Mouse (Mus musculus): ENCODE results near the gene Flt1. TPM values are rescaled to one million over a fixed set of nuclear protein-coding genes. Genes with fewer than 3 reads are reported as not detected.

The Flt1 gene
- total and polyA plus RNA-seq, 3 experiments: 20.5 to 88.3 (median 82.1) TPM

- DNase-seq: no peak
- intact Hi-C loops (cut with DNase I): no loop called here
- Histone ChIP-seq H3K4me1 (ENCODE audit: control insufficient read depth, insufficient read depth, low read length) (peaks cover 4% of the 10 kb centered on the region), H3K27ac (no peak overlapping the region), H3K79me2 (replicated peaks; ENCODE audit: control insufficient read depth, insufficient read depth, low read length) (peaks cover 2% of the 10 kb centered on the region; the same call in 1 of the 2 replicates), H3K9ac (ENCODE audit: low read depth, low read length) (no peak overlapping the region), H3K36me3 (ENCODE audit: control insufficient read depth, insufficient read depth, low read length) (no peaks in the 10 kb centered on the region), H3K4me3 (no peak overlapping the region), H3K27me3 (ENCODE audit: control insufficient read depth, insufficient read depth, low read length) (no peaks in the 10 kb centered on the region)
- no peak for TF ChIP-seq CTCF (IDR thresholded peaks at IDR 0.05)
- no peak for TF ChIP-seq POLR2A (IDR thresholded peaks at IDR 0.05; ENCODE audit: insufficient read depth, low read depth, low read length)
- no peak for TF ChIP-seq EP300 (IDR thresholded peaks at IDR 0.05; ENCODE audit: insufficient read depth, low read depth, low read length)
- WGBS: 62% methylated on average over 5 of the region's 5 CpGs
Observed at GRCm38 (mm10) chr5:147697165-147697564, 28.6 kb downstream of the Flt1 start.

GRCm38 (mm10) chr5:147692622-147693021, 33.2 kb downstream of the Flt1 start:
- Histone ChIP-seq H3K79me2 (replicated peaks; ENCODE audit: control insufficient read depth, insufficient read depth, low read length) (no peaks in the 10 kb centered on the region), H3K9ac (ENCODE audit: low read depth, low read length) (no peak overlapping the region), H3K36me3 (ENCODE audit: control insufficient read depth, insufficient read depth, low read length) (no peaks in the 10 kb centered on the region), H3K27me3 (ENCODE audit: control insufficient read depth, insufficient read depth, low read length) (no peaks in the 10 kb centered on the region), H3K27ac (no peak overlapping the region), H3K4me3 (no peak overlapping the region), H3K4me1 (ENCODE audit: control insufficient read depth, insufficient read depth, low read length) (no peaks in the 10 kb centered on the region; the same call in 1 of the 2 replicates)
- DNase-seq: no peak
- TF ChIP-seq CTCF (IDR thresholded peaks at IDR 0.05) (peak; percentile 46), EP300 (IDR thresholded peaks at IDR 0.05; ENCODE audit: insufficient read depth, low read depth, low read length) (no peak)
- WGBS: 95% methylated on average over 1 of the region's 1 CpGs
- intact Hi-C loops (cut with DNase I): no loop called here

GRCm38 (mm10) chr5:147683707-147684323, 42.0 kb downstream of the Flt1 start:
- TF ChIP-seq CTCF (IDR thresholded peaks at IDR 0.05) (no peak), EP300 (IDR thresholded peaks at IDR 0.05; ENCODE audit: insufficient read depth, low read depth, low read length) (no peak), POLR2A (IDR thresholded peaks at IDR 0.05; ENCODE audit: insufficient read depth, low read depth, low read length) (no peak)
- DNase-seq: no peak
- H3K27me3 ChIP-seq (ENCODE audit: control insufficient read depth, insufficient read depth, low read length): no peaks in the 10 kb centered on the region
- no peak overlapping the region for H3K9ac ChIP-seq (ENCODE audit: low read depth, low read length)
- H3K36me3 ChIP-seq (ENCODE audit: control insufficient read depth, insufficient read depth, low read length): peaks cover 2% of the 10 kb centered on the region; the same call in 1 of the 2 replicates
- intact Hi-C loops (cut with DNase I): no loop called here
- H3K27ac ChIP-seq: no peak overlapping the region
- 85% methylated on average over 12 of the region's 12 CpGs for WGBS
- no peaks in the 10 kb centered on the region; the same call in 1 of the 2 replicates for H3K4me1 ChIP-seq (ENCODE audit: control insufficient read depth, insufficient read depth, low read length)
- no peak overlapping the region for H3K4me3 ChIP-seq
- H3K79me2 ChIP-seq (replicated peaks; ENCODE audit: control insufficient read depth, insufficient read depth, low read length): no peaks in the 10 kb centered on the region

- Histone ChIP-seq H3K79me2 (replicated peaks; ENCODE audit: control insufficient read depth, insufficient read depth, low read length) (no peaks in the 10 kb centered on the region), H3K27ac (no peak overlapping the region), H3K4me1 (ENCODE audit: control insufficient read depth, insufficient read depth, low read length) (no peaks in the 10 kb centered on the region; the same call in 1 of the 2 replicates), H3K36me3 (ENCODE audit: control insufficient read depth, insufficient read depth, low read length) (peaks cover 2% of the 10 kb centered on the region; the same call in 1 of the 2 replicates), H3K9ac (ENCODE audit: low read depth, low read length) (no peak overlapping the region), H3K27me3 (ENCODE audit: control insufficient read depth, insufficient read depth, low read length) (no peaks in the 10 kb centered on the region), H3K4me3 (no peak overlapping the region)
- TF ChIP-seq EP300 (IDR thresholded peaks at IDR 0.05; ENCODE audit: insufficient read depth, low read depth, low read length): no peak
- no peak for TF ChIP-seq POLR2A (IDR thresholded peaks at IDR 0.05; ENCODE audit: insufficient read depth, low read depth, low read length)
- no peak for TF ChIP-seq CTCF (IDR thresholded peaks at IDR 0.05)
- intact Hi-C loops (cut with DNase I): no loop called here
- no peak for DNase-seq
- 19% methylated on average over 10 of the region's 10 CpGs for WGBS
Observed at GRCm38 (mm10) chr5:147681224-147681623, 44.6 kb downstream of the Flt1 start.

- no peaks in the 10 kb centered on the region; the same call in 1 of the 2 replicates for H3K4me1 ChIP-seq (ENCODE audit: control insufficient read depth, insufficient read depth, low read length)
- WGBS: 33% methylated on average over 5 of the region's 5 CpGs
- H3K27ac ChIP-seq: no peak overlapping the region
- no peak overlapping the region for H3K4me3 ChIP-seq
- H3K79me2 ChIP-seq (replicated peaks; ENCODE audit: control insufficient read depth, insufficient read depth, low read length): no peaks in the 10 kb centered on the region
- TF ChIP-seq POLR2A (IDR thresholded peaks at IDR 0.05; ENCODE audit: insufficient read depth, low read depth, low read length) (no peak), CTCF (IDR thresholded peaks at IDR 0.05) (no peak)
- H3K36me3 ChIP-seq (ENCODE audit: control insufficient read depth, insufficient read depth, low read length): peaks cover 2% of the 10 kb centered on the region
- intact Hi-C loops (cut with DNase I): no loop called here
- H3K9ac ChIP-seq (ENCODE audit: low read depth, low read length): no peak overlapping the region
- DNase-seq: no peak
- no peaks in the 10 kb centered on the region for H3K27me3 ChIP-seq (ENCODE audit: control insufficient read depth, insufficient read depth, low read length)
Observed at GRCm38 (mm10) chr5:147680711-147681110, 45.1 kb downstream of the Flt1 start.

- Histone ChIP-seq H3K9ac (ENCODE audit: low read depth, low read length) (no peak overlapping the region), H3K36me3 (ENCODE audit: control insufficient read depth, insufficient read depth, low read length) (peaks cover 4% of the 10 kb centered on the region), H3K4me1 (ENCODE audit: control insufficient read depth, insufficient read depth, low read length) (no peaks in the 10 kb centered on the region; the same call in 1 of the 2 replicates), H3K4me3 (no peak overlapping the region), H3K27me3 (ENCODE audit: control insufficient read depth, insufficient read depth, low read length) (no peaks in the 10 kb centered on the region), H3K27ac (no peak overlapping the region), H3K79me2 (replicated peaks; ENCODE audit: control insufficient read depth, insufficient read depth, low read length) (no peaks in the 10 kb centered on the region)
- WGBS: 57% methylated on average over 12 of the region's 12 CpGs
- intact Hi-C loops (cut with DNase I): no loop called here
- TF ChIP-seq EP300 (IDR thresholded peaks at IDR 0.05; ENCODE audit: insufficient read depth, low read depth, low read length): no peak
- no peak for DNase-seq
Observed at GRCm38 (mm10) chr5:147679316-147679715, 46.5 kb downstream of the Flt1 start.

All from heart, adult 2 months (tissue).